In the genomic region with DNA sequence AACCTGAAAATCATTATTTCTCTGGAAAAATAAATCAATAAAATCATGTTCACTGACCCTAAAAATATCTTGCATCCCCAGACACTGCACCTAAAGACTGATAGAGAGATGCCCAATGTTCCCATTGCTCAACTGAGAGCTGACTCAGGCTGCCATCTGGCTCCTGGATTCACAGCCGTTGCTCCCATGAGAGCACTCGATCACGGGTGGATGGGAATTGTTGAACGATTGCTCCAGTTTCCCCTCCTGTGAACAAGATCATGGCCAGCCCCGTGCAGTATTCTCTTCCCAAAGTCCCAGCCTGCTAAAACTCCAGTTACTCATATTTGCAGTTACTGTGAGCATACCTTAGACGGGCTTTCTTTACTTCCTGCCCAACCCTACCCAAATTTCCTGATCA, we compare ENCODE assay signal across 16 mouse cellular contexts.
DNase-seq lines count a peak whose midpoint lies in the region; ATAC-seq lines count a peak whose summit lies in the region.
"Had no signal": no experiment of that assay in that cellular context is flagged by ENCODE, and none has a peak within 500 bp of the region (broad histone marks: within the 10 kb centered on the region; RNA-seq: fewer than 3 reads in every experiment).

No protein-coding gene starts in this region.

- DNase-seq in cerebellum, adult 9-11 months, result no peak
- peak; percentile 57 to 84 for DNase-seq in layer of hippocampus, adult 18-20 months (ENCODE audit: low spot score in 2 of 2)
- DNase-seq in layer of hippocampus, adult 9-10 months (ENCODE audit: low spot score), result no peak
- peak; percentile 28 to 37 for DNase-seq in cerebellum, postnatal 14 days
- DNase-seq in retina, embryonic 14.5 days (ENCODE audit: low spot score), result peak; percentile 71
- DNase-seq in Muller cell, postnatal 12 days (ENCODE audit: inconsistent ontology term), result no peak
- no peak for DNase-seq in thymus, adult 18-20 months
- DNase-seq: adrenal gland, postnatal 10 days; gastrocnemius, postnatal 25 days; liver; lung, adult 18-20 months; lung, postnatal 4 days; right cerebral cortex, postnatal 14 days; thymus, postnatal 14 days had no signal

- peak; percentile 20; the same call in 1 of the 2 replicates for ATAC-seq in cerebellum, adult (ENCODE audit: insufficient number of reproducible peaks, low FRiP score, low TSS enrichment)
- ATAC-seq: intestine, embryonic 16.5 days had no signal

Comparison
In these comparisons a context has a peak if more than half of its experiments do, and no peak if none do; other contexts are left out.
1. DNase-seq: peak in layer of hippocampus, adult 18-20 months (2 of 2), cerebellum, postnatal 14 days (2 of 2) and retina, embryonic 14.5 days (single experiment); none in cerebellum, adult 9-11 months (single experiment), layer of hippocampus, adult 9-10 months (single experiment), Muller cell, postnatal 12 days (single experiment) and thymus, adult 18-20 months (0 of 2).